Mouse (Mus musculus) hindbrain, embryonic 15.5 days (tissue): Measurements from ENCODE around the gene Gnptg. TPM values are rescaled to one million over a fixed set of nuclear protein-coding genes. Genes with fewer than 3 reads are reported as not detected.
A peak's percentile ranks its signal among the peaks of the same experiment; 100 is the strongest.

ENCODE experiments used
- microRNA-seq: library from miRNA; unstranded; fragments of <30 nt; microRNA quantifications from one replicate; pipeline ENCODE4, GENCODE M21; 2016
- polyA plus RNA-seq: library from polyadenylated mRNA; unstranded; fragments of >200 nt; fragmentation: Nextera tagmentation; extraction: Ambion mirVana; gene quantifications from 2 replicates; pipeline ENCODE4 v1.2.1, GENCODE M21; 2015

The Gnptg gene
- polyA plus RNA-seq, 1 experiment from 2014 or later = 107 TPM

Small RNAs within 50 kb of the gene (microRNA-seq; reads per million reads assigned to microRNA genes)
- gene Mir3547 = 3.1 reads per million, percentile 13 among the genes with 10 or more reads in this experiment

Other genes with a start within 250 kb of the Gnptg start
- 6.3 and 6.7 TPM in 2 replicates for gene Cramp1l, start 224.3 kb downstream of the Gnptg start, polyA plus RNA-seq
- 18.8 and 20.0 TPM in 2 replicates for gene Ift140, start 224.0 kb downstream of the Gnptg start, polyA plus RNA-seq
- 10.9 TPM in 2 replicates for gene Tmem204, start 156.5 kb downstream of the Gnptg start, polyA plus RNA-seq
- 51.3 and 58.9 TPM in 2 replicates for gene Telo2, start 124.2 kb downstream of the Gnptg start, polyA plus RNA-seq
- gene Ptx4, start 119.4 kb downstream of the Gnptg start, polyA plus RNA-seq = not detected in 2 replicates
- gene Clcn7, start 106.7 kb downstream of the Gnptg start, polyA plus RNA-seq = 29.4 and 32.2 TPM in 2 replicates
- gene Ccdc154, start 77.7 kb downstream of the Gnptg start, polyA plus RNA-seq = not detected in 2 replicates
- gene Gm38655, start 64.7 kb downstream of the Gnptg start, polyA plus RNA-seq = not detected in 2 replicates
- 31.1 and 31.5 TPM in 2 replicates for gene BC003965, start 55.6 kb downstream of the Gnptg start, polyA plus RNA-seq
- gene Unkl, start 51.7 kb downstream of the Gnptg start, polyA plus RNA-seq = 15.1 and 16.2 TPM in 2 replicates
- 60.2 and 61.4 TPM in 2 replicates for gene Tsr3, start within 50 bp of the Gnptg start, polyA plus RNA-seq
- 19.6 and 20.4 TPM in 2 replicates for gene Baiap3, start 16.2 kb upstream of the Gnptg start, polyA plus RNA-seq
- 447 and 462 TPM in 2 replicates for gene Ube2i, start 34.5 kb upstream of the Gnptg start, polyA plus RNA-seq
- 0.13 TPM in 1 of 2 replicates, not detected in the other for gene Prss34, start 58.3 kb upstream of the Gnptg start, polyA plus RNA-seq
- gene Prss28, start 68.5 kb upstream of the Gnptg start, polyA plus RNA-seq = not detected in 2 replicates
- gene Prss29, start 78.5 kb upstream of the Gnptg start, polyA plus RNA-seq = not detected in 2 replicates
- gene Tpsab1, start 105.4 kb upstream of the Gnptg start, polyA plus RNA-seq = not detected in 2 replicates
- gene Tpsb2, start 126.2 kb upstream of the Gnptg start, polyA plus RNA-seq = 0.14 and 0.23 TPM in 2 replicates
- 0.64 and 0.79 TPM in 2 replicates for gene Tpsg1, start 129.1 kb upstream of the Gnptg start, polyA plus RNA-seq
- gene Cacna1h, start 193.7 kb upstream of the Gnptg start, polyA plus RNA-seq = 10.0 and 10.6 TPM in 2 replicates
- 1.1 and 1.3 TPM in 2 replicates for gene Tekt4, start 214.5 kb upstream of the Gnptg start, polyA plus RNA-seq